Mouse (Mus musculus) testis, adult 2 months (tissue): ENCODE results near the gene Ctbp2.

Source experiments
- CTCF ChIP-seq: fragments of 200-500 bp; IDR thresholded peaks from 2 replicates; pipeline ENCODE4 v1.5.1; 2012; ENCODE audit warnings: low read depth, mild to moderate bottlenecking, inconsistent platforms, low read length, moderate library complexity; ENCODE audit not compliant: control insufficient read depth, insufficient read depth, insufficient replicate concordance
- POLR2A ChIP-seq: fragments of 200-500 bp; IDR thresholded peaks from 2 replicates; pipeline ENCODE4 v1.6.1; 2012; ENCODE audit warnings: low read depth, mild to moderate bottlenecking, inconsistent platforms, low read length, moderate library complexity; ENCODE audit not compliant: control insufficient read depth

GRCm38 (mm10) chr7:133014631-133015030 lies 109.5 kb downstream of the Ctbp2 start:
- TF ChIP-seq CTCF (no peak), POLR2A (no peak)
